Mouse (Mus musculus): ENCODE measurements at regions not wholly inside any gene's neighbourhood (a gene's known extent, or its start where the extent isn't known, plus 50 kb on each side); places are given as distances from the start of the nearest gene placed in this dataset.

GRCm38 (mm10) chr2:105523297-105523802 lies 124.2 kb upstream of the Rcn1 start:
- no peak for DNase-seq (ENCODE audit: low spot score)
- intact Hi-C loops (cut with DNase I): loop anchor here (5.0 kb wide), 1 partner anchor 559 kb away; no protein-coding TSS in a partner anchor

GRCm38 (mm10) chr2:105525111-105525610 lies 126.0 kb upstream of the Rcn1 start:
- intact Hi-C loops (cut with DNase I): no loop called here
- DNase-seq (ENCODE audit: low spot score): no peak

- no peak for DNase-seq (ENCODE audit: low spot score)
- intact Hi-C loops (cut with DNase I): no loop called here
These were observed 129.4 kb upstream of the Rcn1 start for GRCm38 (mm10) chr2:105528535-105528934.

- intact Hi-C loops (cut with DNase I): no loop called here
These were observed 124.6 kb upstream of the Pax6 start for GRCm38 (mm10) chr2:105544099-105544498.

GRCm38 (mm10) chr2:105552092-105552491 lies 116.6 kb upstream of the Pax6 start:
- DNase-seq (ENCODE audit: low spot score): no peak
- intact Hi-C loops (cut with DNase I): no loop called here

More at GRCm38 (mm10) chr2:105544099-105544498, 124.6 kb upstream of the Pax6 start:
- no peak for DNase-seq (ENCODE audit: low spot score)

GRCm38 (mm10) chr2:105586782-105587181 lies 81.9 kb upstream of the Pax6 start:
- intact Hi-C loops (cut with DNase I): no loop called here

GRCm38 (mm10) chr2:105594131-105594530 lies 74.6 kb upstream of the Pax6 start:
- intact Hi-C loops (cut with DNase I): no loop called here
- DNase-seq (ENCODE audit: low spot score): no peak

More at GRCm38 (mm10) chr2:105586782-105587181, 81.9 kb upstream of the Pax6 start:
- no peak for DNase-seq (ENCODE audit: low spot score)

- no peak for DNase-seq (ENCODE audit: low spot score)
- intact Hi-C loops (cut with DNase I): no loop called here
These were observed 64.1 kb upstream of the Pax6 start for GRCm38 (mm10) chr2:105604553-105605116.

- intact Hi-C loops (cut with DNase I): no loop called here
- no peak for DNase-seq (ENCODE audit: low spot score)
These were observed 60.6 kb upstream of the Pax6 start for GRCm38 (mm10) chr2:105607969-105608538.

GRCm38 (mm10) chr2:105608756-105609155 lies 59.9 kb upstream of the Pax6 start:
- intact Hi-C loops (cut with DNase I): no loop called here

GRCm38 (mm10) chr2:105611014-105611413 lies 57.7 kb upstream of the Pax6 start:
- intact Hi-C loops (cut with DNase I): loop anchor here (10.0 kb wide), 1 partner anchor 584 kb away; no protein-coding TSS in a partner anchor
- DNase-seq (ENCODE audit: low spot score): no peak

More at GRCm38 (mm10) chr2:105608756-105609155, 59.9 kb upstream of the Pax6 start:
- DNase-seq (ENCODE audit: low spot score): no peak

- no peak for DNase-seq (ENCODE audit: low spot score)
- intact Hi-C loops (cut with DNase I): loop anchor here (10.0 kb wide), 1 partner anchor 583 kb away; no protein-coding TSS in a partner anchor
These were observed 57.0 kb upstream of the Pax6 start for GRCm38 (mm10) chr2:105611651-105612050.

GRCm38 (mm10) chr2:105612051-105612664 lies 56.5 kb upstream of the Pax6 start:
- no peak for DNase-seq (ENCODE audit: low spot score)
- intact Hi-C loops (cut with DNase I): loop anchor here (10.0 kb wide), 1 partner anchor 583 kb away; no protein-coding TSS in a partner anchor

- intact Hi-C loops (cut with DNase I): loop anchor here (10.0 kb wide), 1 partner anchor 582 kb away; no protein-coding TSS in a partner anchor
- DNase-seq (ENCODE audit: low spot score): no peak
These were observed 56.0 kb upstream of the Pax6 start for GRCm38 (mm10) chr2:105612706-105613105.

GRCm38 (mm10) chr2:105613243-105613642 lies 55.5 kb upstream of the Pax6 start:
- intact Hi-C loops (cut with DNase I): loop anchor here (10.0 kb wide), 1 partner anchor 582 kb away; no protein-coding TSS in a partner anchor
- DNase-seq (ENCODE audit: low spot score): no peak

GRCm38 (mm10) chr2:105615891-105616733 lies 52.6 kb upstream of the Pax6 start:
- intact Hi-C loops (cut with DNase I): loop anchor here (1.0 to 10.0 kb wide), 4 partner anchors 293 to 579 kb away; no protein-coding TSS in a partner anchor
- no peak for DNase-seq (ENCODE audit: low spot score)
